Mouse (Mus musculus) cerebellum, postnatal 14 days (tissue): ENCODE data around the gene Sh3d21.
A peak's percentile ranks its signal among the peaks of the same experiment; 100 is the strongest.
"Not testable (repeated sequence)": the region's sequence is repeated elsewhere in the genome, so short reads cannot be mapped to it uniquely, and the experiment has no call there.

Experiments used
- DNase-seq, 2 experiments: peaks; one replicate each; pipeline ENCODE4 v3.0.0; 2021; ENCODE audit warnings: mixed read lengths in 2 of 2

The Sh3d21 gene

DNA sequence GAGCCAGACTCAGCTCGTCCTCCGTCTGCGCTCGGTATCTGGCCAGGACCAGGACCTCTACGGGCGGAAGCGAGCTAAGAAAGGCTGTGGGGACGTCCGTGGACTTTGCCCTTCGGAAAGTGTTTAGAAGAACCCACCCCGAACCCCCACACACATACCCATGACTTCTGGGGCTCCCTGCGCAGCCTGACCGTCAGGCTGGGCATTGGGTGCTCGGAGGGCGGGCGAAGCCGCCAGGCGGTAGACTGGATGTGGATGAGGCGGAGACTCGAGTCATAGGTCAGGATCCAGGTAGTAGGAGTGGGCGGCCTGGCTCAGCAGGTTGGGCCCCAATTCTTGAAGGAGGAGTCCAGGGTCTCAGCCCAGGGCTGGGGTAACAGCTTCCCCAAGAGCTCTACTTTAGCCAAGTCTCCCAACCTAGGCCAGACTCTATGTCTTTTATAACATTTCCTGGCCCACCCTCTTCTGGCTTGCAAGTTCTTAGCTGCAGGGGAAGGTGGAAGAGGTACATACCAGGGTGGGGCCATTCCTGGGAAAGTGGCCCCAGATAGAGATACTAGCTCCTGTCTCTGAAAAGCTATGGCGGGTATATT is at the start of gene Sh3d21:
Gene Sh3d21, minus strand, starts transcription at position 425 of the 593 bp plus-strand sequence.
- peak; percentile 33 to 51 for DNase-seq

GRCm38 (mm10) chr4:126207081-126207480 is 43.8 kb upstream of the Sh3d21 start:
- no peak for DNase-seq

DNA sequence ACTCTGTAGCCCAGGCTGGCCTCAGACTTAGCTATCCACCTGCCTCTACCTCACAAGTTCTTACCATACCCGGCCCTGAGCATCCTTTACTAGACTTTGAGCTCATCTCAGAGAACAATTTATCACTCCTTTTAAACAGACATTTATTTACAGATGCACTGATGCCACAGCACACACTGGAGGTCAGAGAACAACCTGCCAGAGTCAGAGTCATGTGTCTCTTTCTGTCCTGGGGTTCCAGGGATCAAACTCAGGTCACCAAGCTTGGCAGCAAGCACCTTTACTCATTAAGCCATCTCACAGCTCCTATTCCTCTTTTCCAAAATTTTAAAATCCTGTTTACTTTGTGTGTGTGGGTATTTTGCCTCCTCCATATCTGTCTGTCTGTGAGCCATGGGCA is 42.1 kb upstream of the Sh3d21 start:
- DNase-seq: no peak

GRCm38 (mm10) chr4:126204661-126205230 is 41.5 kb upstream of the Sh3d21 start:
- no peak for DNase-seq

- DNase-seq: no peak
Observed at GRCm38 (mm10) chr4:126204016-126204415, 40.7 kb upstream of the Sh3d21 start.

GRCm38 (mm10) chr4:126203336-126203895 is 40.1 kb upstream of the Sh3d21 start:
- DNase-seq: no peak

DNA sequence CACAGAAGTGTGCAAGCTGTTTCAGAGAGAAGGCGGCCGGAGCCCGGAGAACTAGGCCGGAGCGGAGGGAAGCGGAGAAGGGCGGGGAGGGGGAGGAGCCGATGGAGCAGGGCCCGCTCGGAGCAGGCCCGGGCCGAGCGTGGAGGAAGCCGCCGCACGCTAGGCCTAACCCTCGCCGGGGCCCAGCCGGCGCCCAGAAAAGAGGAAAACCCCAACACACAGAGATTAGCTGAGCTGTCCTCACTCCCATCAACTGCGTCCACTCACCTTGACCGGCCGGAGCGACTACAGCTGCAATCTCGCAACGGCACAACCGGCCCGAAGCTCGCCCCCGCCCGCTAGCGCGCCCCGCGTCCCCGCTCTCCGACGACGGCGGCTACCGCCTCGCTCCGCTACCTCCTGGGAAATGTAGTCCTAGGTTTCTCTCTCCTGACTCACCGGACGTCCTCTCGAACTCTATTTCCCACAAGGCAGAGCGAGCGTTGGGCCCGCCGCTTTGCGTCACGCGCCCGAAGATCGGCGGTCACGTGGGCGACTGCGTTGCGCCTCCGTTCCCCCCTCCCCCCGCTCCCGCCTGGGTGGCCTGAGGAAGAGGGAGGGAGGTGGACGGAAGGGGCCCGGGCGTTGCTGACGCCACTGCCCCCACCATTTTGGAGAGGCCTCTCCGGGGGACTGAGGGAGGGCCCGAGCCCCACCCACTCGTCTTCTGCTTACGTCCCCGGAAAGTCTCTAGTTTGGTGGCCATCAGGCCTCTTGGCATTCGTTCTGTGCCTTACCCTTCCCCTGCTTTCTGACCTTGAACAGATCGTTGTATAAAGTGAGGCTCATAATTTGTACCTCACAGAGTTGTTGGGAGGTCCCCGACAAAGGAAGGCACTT is 39.3 kb upstream of the Sh3d21 start, which contains the start of gene Thrap3:
Gene Thrap3, minus strand, starts transcription at position 458 of the 879 bp plus-strand sequence.
- DNase-seq: peak; percentile 99

DNA sequence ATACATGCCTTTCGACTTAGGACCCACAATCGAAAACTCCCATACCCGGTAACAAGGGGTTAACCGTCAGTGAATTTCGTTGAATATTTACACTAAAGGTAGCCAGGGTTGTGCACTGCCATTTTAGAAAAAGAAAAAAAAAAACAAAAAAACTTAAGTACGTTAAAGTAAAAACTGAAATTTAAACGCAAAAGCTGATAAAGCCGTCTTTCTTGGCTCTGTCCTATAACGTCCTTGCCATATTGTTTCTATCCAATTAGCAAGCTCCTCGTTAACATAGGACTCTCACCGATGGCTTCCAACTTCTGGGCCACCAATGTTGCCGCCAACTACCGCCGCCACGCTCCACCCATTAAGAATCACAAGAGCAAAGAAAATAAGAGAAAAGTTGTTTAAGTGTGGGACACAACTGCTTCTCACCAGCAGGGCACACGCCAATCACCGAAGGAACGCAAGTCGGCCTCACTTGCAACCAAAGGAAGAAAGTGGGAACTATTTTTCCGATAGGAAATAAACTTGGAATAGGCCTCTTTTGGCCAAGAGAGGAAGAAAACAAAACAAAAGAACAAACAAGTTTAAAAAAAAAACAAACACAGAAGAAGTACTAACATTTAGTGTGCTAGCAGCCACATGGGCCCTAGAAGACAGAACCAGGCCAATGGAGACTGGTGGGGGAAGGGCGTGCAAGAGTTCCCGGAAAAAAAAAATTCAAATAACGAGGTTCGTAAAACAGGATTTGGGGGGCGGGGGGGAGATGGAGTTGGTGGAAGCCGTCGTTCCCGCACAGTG is 38.4 kb upstream of the Sh3d21 start:
- peak; percentile 32 to 36 for DNase-seq

DNA sequence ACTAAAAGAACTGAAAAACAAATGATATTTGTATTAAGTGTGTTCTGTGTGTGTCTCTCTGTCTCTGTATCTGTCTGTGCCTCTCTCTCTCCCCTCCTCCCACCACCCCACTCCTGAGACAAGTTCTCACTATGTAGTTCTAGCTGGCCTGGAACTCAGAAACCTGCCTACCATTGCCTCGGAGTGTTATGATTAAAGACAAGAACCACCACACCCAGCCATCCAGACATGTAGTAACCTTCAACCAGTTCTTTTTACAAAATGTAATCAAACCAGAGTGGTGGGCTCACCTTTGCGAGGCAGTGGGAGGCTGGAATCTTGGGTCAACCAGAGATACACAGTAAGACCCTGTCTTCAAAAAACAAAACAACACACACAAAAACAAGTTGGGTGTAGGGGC is 37.4 kb upstream of the Sh3d21 start:
- DNase-seq: no peak

DNA sequence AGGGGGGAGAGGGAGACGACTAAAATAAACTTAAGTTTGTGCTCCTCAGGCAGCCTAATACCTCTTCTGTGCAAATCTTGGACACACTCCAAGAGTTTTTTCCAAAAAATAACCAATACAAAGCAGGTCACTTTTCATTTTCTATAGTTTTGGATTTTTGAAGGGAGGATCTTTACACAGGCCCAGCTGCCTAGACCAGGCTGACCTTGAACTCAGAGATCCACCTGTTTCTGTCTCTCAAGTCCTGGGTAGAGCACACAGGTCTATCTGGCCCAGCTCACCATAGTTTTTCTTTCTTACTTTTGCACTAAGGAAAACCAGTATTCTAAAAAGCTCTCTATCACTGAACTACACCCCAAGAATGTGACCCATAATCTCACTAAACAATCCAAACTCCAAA is 36.7 kb upstream of the Sh3d21 start:
- no peak for DNase-seq

- no peak for DNase-seq
Observed at GRCm38 (mm10) chr4:126199556-126199955, 36.3 kb upstream of the Sh3d21 start.

- no peak for DNase-seq
Observed at GRCm38 (mm10) chr4:126197485-126197884, 34.2 kb upstream of the Sh3d21 start.

GRCm38 (mm10) chr4:126194916-126195315 is 31.6 kb upstream of the Sh3d21 start:
- DNase-seq: no peak

GRCm38 (mm10) chr4:126194216-126194615 is 30.9 kb upstream of the Sh3d21 start:
- DNase-seq: no peak

DNA sequence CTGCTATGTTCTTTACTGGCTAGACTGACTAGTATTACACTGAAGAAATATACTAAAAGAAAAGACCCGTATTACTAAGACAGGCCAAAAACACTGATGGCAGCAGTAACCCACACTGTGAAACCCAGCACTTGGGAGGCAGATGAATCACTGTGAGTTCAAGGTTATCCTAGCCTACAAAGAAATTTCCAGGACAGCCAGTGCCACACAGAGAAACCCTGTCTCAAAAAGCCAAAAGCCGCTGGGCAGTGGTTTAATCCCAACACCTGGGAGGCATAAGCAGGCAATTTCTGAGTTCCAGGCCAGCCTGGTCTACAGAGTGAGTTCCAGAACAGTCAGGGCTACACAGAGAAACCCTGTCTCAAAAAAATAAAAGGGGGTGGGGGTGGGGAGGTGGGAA is 27.3 kb upstream of the Sh3d21 start:
- no peak for DNase-seq

GRCm38 (mm10) chr4:126187096-126187495 is 23.8 kb upstream of the Sh3d21 start:
- DNase-seq: no peak

DNA sequence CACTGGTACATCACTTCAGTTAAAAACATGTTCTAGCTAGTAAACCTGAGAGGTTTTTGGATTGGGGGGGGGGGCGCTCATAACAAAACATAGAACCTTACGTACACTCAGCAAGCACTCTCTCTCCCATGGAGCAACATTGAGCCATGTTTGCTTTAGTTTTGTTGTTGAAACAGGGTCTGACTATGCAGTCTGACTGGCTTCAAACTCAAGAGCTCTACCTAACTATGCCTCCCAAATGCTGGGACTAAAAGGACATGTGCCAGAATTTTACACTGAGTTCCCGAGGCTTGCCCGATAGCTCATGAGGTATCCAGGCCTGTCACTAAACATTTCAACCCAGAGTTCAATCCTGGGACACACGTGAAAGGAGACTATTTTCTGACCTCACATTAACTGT is 19.7 kb upstream of the Sh3d21 start:
- DNase-seq: no peak

DNA sequence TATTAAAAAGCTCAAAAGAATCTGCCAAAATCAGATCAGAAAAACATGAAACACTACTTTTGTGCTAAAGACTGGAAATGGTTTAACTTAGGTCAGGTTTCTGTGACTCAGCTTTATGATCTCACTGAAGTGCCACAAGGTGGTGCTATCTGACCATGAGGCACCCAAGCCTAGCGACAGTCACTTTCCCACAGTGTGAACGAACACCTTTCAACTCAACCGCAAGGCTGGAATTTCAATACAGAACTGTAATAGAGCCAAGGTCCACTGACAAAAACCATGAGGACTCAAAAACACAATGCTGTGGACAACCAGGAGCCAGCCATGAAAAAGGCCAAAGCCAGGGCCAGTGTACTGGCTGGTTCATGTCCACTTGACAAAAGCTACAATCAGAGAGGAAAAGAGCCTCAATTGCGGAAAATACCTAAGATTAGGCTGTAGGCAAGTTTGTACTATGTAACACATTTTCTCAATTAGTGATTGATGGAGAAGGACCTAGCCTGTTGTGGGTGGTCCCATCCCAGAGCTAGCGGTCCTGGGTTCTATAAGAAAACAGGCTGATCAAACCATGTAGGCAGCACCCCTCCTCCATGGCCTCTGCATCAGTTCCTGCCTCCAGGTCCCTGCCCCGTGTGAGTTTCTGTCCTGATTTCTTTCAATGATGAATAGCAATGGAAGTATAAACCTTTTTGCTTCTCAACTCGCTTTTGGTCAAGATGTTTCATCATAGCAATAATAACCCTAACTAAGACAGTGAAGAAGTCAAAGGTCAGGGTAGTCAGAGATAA is 18.1 kb upstream of the Sh3d21 start:
- DNase-seq: peak; percentile 72

- not testable (repeated sequence) for DNase-seq
Observed at GRCm38 (mm10) chr4:126175980-126176379, 12.7 kb upstream of the Sh3d21 start.

GRCm38 (mm10) chr4:126173800-126174199 is 10.5 kb upstream of the Sh3d21 start:
- no peak for DNase-seq

- DNase-seq: not testable (repeated sequence)
Observed at GRCm38 (mm10) chr4:126170737-126171136, 7.4 kb upstream of the Sh3d21 start.

GRCm38 (mm10) chr4:126168851-126169250 is 5.6 kb upstream of the Sh3d21 start:
- no peak for DNase-seq
